Mouse (Mus musculus) embryonic facial prominence, embryonic 10.5 days (tissue): Measurements from ENCODE around the gene Myrfl. TPM values are rescaled to one million over a fixed set of nuclear protein-coding genes. Genes with fewer than 3 reads are reported as not detected.
A peak's percentile ranks its signal among the peaks of the same experiment; 100 is the strongest.

Experiments used
- DNase-seq: peaks from one replicate; pipeline ENCODE4 v3.0.0-alpha.2; 2017; ENCODE audit warnings: low spot score
- H3K27ac ChIP-seq: fragments of 300-500 bp; sonication (generic); replicated peaks from 2 replicates; pipeline ENCODE4 v1.5.1; 2016; ENCODE audit warnings: mild to moderate bottlenecking
- H3K27me3 ChIP-seq: fragments of 300-500 bp; sonication (generic); replicated peaks from 2 replicates; pipeline ENCODE4 v1.6.1; 2016; ENCODE audit warnings: low read depth, mild to moderate bottlenecking; ENCODE audit not compliant: poor library complexity, severe bottlenecking
- H3K36me3 ChIP-seq: fragments of 300-500 bp; sonication (generic); replicated peaks from 2 replicates; pipeline ENCODE4 v1.6.1; 2016; ENCODE audit warnings: mild to moderate bottlenecking, moderate library complexity
- H3K4me1 ChIP-seq: fragments of 300-500 bp; sonication (generic); 2 replicates; pipeline ENCODE4 v1.6.1; 2016
- H3K4me3 ChIP-seq: fragments of 300-500 bp; sonication (generic); 2 replicates; pipeline ENCODE4 v1.5.1; 2016; ENCODE audit warnings: mild to moderate bottlenecking, moderate library complexity
- H3K9me3 ChIP-seq: fragments of 300-500 bp; sonication (generic); 2 replicates; pipeline ENCODE4 v1.6.1; 2016; ENCODE audit warnings: mild to moderate bottlenecking
- WGBS: fragments of 180-500 bp; shearing (Covaris S2); methylation state at CpG from one replicate; pipeline ENCODE4 v1.1.7; 2016; 5-methylcytosine and 5-hydroxymethylcytosine counted together
- polyA plus RNA-seq: library from polyadenylated mRNA; unstranded; fragments of >200 nt; fragmentation: Nextera tagmentation; extraction: Ambion mirVana; gene quantifications from 2 replicates; pipeline ENCODE4 v1.2.1, GENCODE M21; 2016

Myrfl gene
- polyA plus RNA-seq, 1 experiment from 2014 or later, result 0.16 TPM

DNA sequence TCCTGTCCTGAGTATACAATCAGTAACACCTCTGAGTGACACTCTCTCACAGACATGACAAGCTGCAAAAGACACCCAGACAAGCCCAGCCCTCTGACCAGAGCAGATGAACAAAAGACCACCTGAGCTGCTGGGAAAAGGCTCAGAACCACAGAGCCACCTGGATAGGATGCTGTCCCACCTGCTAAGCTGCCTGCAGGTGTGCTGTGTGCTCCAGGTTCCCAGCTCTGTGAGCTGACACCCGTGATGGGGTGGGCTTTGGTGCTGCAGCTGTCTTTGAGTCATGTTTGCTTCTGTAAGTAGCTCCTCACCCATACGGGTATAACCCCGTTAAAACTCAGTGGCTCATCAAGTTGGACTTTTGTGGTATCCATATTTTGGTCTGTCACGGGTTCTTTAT is 95.4 kb downstream of the Myrfl start:
- H3K27me3 ChIP-seq, result no peaks in the 10 kb centered on the region; the same call in 1 of the 2 replicates
- H3K9me3 ChIP-seq, result no peaks in the 10 kb centered on the region
- no peak overlapping the region for H3K4me3 ChIP-seq
- H3K4me1 ChIP-seq, result peaks cover 10% of the 10 kb centered on the region
- no peak for DNase-seq
- H3K27ac ChIP-seq, result no peak overlapping the region
- no peaks in the 10 kb centered on the region for H3K36me3 ChIP-seq
- WGBS, result 57% methylated on average over 4 of the region's 4 CpGs

DNA sequence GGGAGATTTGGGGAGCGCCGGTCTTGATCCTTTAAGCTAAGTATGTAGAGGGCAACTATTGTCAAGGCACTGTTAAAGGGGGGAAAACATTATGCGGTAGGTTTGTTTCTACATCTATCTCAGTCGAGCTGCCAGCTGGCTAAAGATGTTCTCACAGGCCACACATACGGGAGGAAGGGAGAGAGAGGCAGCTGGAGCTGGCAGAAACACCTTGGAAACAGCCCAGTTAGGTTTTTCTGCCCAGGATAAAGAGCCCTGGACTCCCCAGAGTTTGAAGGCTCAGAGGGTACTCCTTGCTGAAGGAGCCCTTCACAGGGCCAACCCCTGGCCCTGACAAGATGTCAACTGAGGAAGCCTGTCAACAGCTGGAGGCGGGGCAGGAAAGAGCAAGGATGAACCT is 100.7 kb downstream of the Myrfl start:
- Histone ChIP-seq H3K27me3 (no peaks in the 10 kb centered on the region; the same call in 1 of the 2 replicates), H3K9me3 (no peaks in the 10 kb centered on the region), H3K36me3 (no peaks in the 10 kb centered on the region), H3K27ac (no peak overlapping the region), H3K4me3 (no peak overlapping the region), H3K4me1 (peaks cover 13% of the 10 kb centered on the region)
- no peak for DNase-seq
- 58% methylated on average over 6 of the region's 6 CpGs for WGBS

DNA sequence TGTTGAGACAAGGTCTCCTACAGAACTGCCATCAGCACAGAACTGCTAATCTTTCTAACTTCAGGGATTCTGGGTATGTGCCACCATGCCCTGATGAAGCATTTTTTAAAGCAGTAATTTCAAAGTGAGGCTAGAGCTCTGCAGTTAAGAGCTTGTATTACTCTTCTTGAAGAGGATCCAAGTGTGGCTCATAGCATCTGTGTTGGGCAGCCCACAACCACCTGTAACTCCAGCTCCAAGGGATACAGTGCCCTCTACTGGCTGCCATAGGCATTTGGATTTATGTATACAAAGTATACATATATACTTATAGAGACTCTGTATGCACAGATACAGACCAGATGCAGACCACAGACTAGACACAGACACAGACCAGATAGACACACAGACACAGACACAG is 107.6 kb downstream of the Myrfl start:
- Histone ChIP-seq H3K27me3 (no peaks in the 10 kb centered on the region), H3K36me3 (no peaks in the 10 kb centered on the region), H3K27ac (no peak overlapping the region), H3K4me1 (no peaks in the 10 kb centered on the region), H3K4me3 (no peak overlapping the region), H3K9me3 (no peaks in the 10 kb centered on the region)
- DNase-seq, result peak; percentile 29

GRCm38 (mm10) chr10:116788431-116788830 is 108.3 kb downstream of the Myrfl start:
- Histone ChIP-seq H3K4me1 (no peaks in the 10 kb centered on the region), H3K27ac (no peak overlapping the region), H3K27me3 (no peaks in the 10 kb centered on the region), H3K36me3 (no peaks in the 10 kb centered on the region), H3K9me3 (no peaks in the 10 kb centered on the region), H3K4me3 (no peak overlapping the region)
- DNase-seq, result no peak

GRCm38 (mm10) chr10:116784098-116784497 is 112.6 kb downstream of the Myrfl start:
- Histone ChIP-seq H3K4me3 (no peak overlapping the region), H3K27ac (no peak overlapping the region), H3K27me3 (no peaks in the 10 kb centered on the region), H3K4me1 (peaks cover 3% of the 10 kb centered on the region; the same call in 1 of the 2 replicates), H3K9me3 (no peaks in the 10 kb centered on the region), H3K36me3 (no peaks in the 10 kb centered on the region)
- DNase-seq, result no peak
- WGBS, result 78% methylated on average over 6 of the region's 6 CpGs

- no peak for DNase-seq
- Histone ChIP-seq H3K4me1 (peaks cover 4% of the 10 kb centered on the region; the same call in 1 of the 2 replicates), H3K9me3 (no peaks in the 10 kb centered on the region), H3K4me3 (no peak overlapping the region), H3K27ac (no peak overlapping the region), H3K27me3 (no peaks in the 10 kb centered on the region), H3K36me3 (no peaks in the 10 kb centered on the region)
- WGBS, result 66% methylated on average over 4 of the region's 5 CpGs
Measured at GRCm38 (mm10) chr10:116783020-116783419, 113.7 kb downstream of the Myrfl start.

GRCm38 (mm10) chr10:116777947-116778346 is 118.8 kb downstream of the Myrfl start:
- Histone ChIP-seq H3K4me3 (no peak overlapping the region), H3K27ac (no peak overlapping the region), H3K36me3 (no peaks in the 10 kb centered on the region), H3K9me3 (no peaks in the 10 kb centered on the region), H3K27me3 (no peaks in the 10 kb centered on the region), H3K4me1 (peaks cover 16% of the 10 kb centered on the region)
- 93% methylated on average over 8 of the region's 8 CpGs for WGBS
- DNase-seq, result no peak

DNA sequence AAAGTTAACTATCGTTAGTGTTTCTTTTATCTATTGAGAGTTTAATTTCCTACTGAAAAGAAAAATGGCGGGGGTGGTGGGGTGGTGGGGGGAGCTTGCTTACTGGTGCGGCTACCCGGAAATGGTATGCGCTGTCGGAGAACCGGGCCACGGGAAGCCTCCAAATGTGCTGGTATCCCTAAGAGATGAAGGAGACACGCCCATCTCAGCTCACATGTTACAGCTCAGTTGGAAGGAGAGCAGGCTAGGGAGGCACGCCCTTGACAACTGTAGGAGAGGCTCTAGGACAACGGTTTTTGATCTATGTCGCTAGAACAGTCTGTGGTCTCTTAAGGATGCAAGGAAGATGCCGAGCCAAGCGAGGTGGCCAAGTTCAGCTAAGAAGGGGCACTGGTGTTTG is 119.9 kb downstream of the Myrfl start:
- Histone ChIP-seq H3K27me3 (no peaks in the 10 kb centered on the region), H3K27ac (no peak overlapping the region), H3K4me3 (no peak overlapping the region), H3K9me3 (no peaks in the 10 kb centered on the region), H3K36me3 (no peaks in the 10 kb centered on the region), H3K4me1 (peaks cover 16% of the 10 kb centered on the region)
- DNase-seq, result no peak
- 90% methylated on average over 14 of the region's 14 CpGs for WGBS

DNA sequence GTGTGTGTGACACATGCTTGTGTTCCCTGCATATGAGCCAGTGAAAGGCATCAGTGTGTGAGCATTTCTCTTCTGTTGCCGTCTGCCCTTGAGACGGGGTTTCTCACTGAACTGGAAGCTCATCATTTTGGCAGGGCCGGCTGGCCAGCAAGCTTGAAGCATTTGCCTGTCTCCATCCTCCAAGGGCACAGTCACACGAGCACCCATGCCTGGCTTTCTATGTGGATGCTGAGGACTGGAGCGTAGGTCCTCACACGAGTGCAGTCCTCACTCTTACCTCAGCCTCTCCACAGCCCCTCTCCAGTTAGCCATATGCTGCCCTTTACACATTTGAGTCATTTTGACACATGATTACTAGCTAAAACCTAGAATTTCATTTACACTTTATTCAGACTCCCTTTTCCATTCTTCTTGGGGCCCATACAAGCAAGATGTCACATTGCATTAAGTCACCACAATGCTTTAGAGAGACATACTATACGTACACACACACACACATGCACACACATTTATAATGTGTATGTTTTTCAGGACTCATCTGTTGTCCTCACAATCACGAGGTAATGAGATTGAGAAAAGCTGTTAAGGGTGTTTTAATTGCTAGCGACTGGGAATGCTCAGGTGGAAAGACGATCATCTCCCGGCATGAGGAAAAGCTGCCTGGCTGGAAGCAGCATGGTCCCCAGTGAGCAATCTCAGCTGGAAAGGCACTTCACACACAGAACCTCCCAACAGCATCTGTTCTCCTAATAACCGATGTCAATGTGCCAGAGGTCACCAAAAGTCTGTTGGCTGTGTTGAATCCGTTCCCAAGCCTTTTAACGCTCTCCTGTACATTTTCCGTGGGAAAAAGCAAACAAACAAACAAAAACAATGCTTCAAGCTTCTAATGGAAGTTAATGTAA is 122.6 kb downstream of the Myrfl start:
- Histone ChIP-seq H3K27me3 (no peaks in the 10 kb centered on the region), H3K9me3 (no peaks in the 10 kb centered on the region), H3K36me3 (no peaks in the 10 kb centered on the region), H3K27ac (no peak overlapping the region), H3K4me3 (no peak overlapping the region), H3K4me1 (peaks cover 13% of the 10 kb centered on the region)
- DNase-seq, result no peak
- WGBS, result 67% methylated on average over 15 of the region's 15 CpGs

- no peak overlapping the region for H3K4me3 ChIP-seq
- DNase-seq, result no peak
- no peaks in the 10 kb centered on the region for H3K9me3 ChIP-seq
- WGBS, result 91% methylated on average over 21 of the region's 21 CpGs
- H3K36me3 ChIP-seq, result no peaks in the 10 kb centered on the region
- peaks cover 12% of the 10 kb centered on the region; the same call in 1 of the 2 replicates for H3K4me1 ChIP-seq
- no peaks in the 10 kb centered on the region for H3K27me3 ChIP-seq
- H3K27ac ChIP-seq, result no peak overlapping the region
Measured at GRCm38 (mm10) chr10:116771215-116771935, 125.3 kb downstream of the Myrfl start.

DNA sequence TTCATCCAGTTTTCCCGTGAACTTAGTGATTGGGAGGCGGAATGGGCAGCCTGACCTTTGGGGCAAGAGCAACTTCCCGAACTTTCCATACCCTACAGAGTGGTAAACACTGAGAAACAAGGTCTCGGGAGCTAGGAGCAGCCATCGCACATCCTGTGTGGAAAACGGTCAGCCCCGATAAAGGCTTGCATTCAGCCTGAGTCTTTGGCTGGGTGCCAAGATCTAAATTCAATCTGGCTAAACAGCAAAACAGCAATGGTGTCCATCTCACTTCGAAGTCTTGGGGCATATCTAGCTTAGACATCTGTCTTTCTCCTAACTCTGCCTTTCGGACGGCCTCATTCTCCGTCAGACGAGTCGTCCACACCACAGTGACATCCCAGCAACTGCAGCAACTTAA is 128.1 kb downstream of the Myrfl start:
- H3K27me3 ChIP-seq, result no peaks in the 10 kb centered on the region
- 74% methylated on average over 13 of the region's 13 CpGs for WGBS
- no peak for DNase-seq

GRCm38 (mm10) chr10:116766525-116766924 is 130.2 kb downstream of the Myrfl start:
- Histone ChIP-seq H3K9me3 (no peaks in the 10 kb centered on the region), H3K4me1 (peaks cover 4% of the 10 kb centered on the region), H3K4me3 (no peak overlapping the region), H3K27me3 (no peaks in the 10 kb centered on the region), H3K27ac (no peak overlapping the region), H3K36me3 (no peaks in the 10 kb centered on the region)
- WGBS, result 84% methylated on average over 6 of the region's 6 CpGs
- DNase-seq, result no peak

More for the DNA sequence above, 128.1 kb downstream of the Myrfl start:
- Histone ChIP-seq H3K9me3 (no peaks in the 10 kb centered on the region), H3K36me3 (no peaks in the 10 kb centered on the region), H3K4me1 (peaks cover 1% of the 10 kb centered on the region; the same call in 1 of the 2 replicates), H3K4me3 (no peak overlapping the region), H3K27ac (no peak overlapping the region; the same call in 1 of the 2 replicates)
